Mouse (Mus musculus) frontal cortex, postnatal 14 days (tissue): ENCODE measurements at regions not wholly inside any gene's neighbourhood (a gene's known extent, or its start where the extent isn't known, plus 50 kb on each side); places are given as distances from the start of the nearest gene placed in this dataset.

Experiments used
- DNase-seq, 2 experiments: peaks; one replicate each; pipeline ENCODE4 v3.0.0; 2022; ENCODE audit warnings: low spot score in 2 of 2

DNA sequence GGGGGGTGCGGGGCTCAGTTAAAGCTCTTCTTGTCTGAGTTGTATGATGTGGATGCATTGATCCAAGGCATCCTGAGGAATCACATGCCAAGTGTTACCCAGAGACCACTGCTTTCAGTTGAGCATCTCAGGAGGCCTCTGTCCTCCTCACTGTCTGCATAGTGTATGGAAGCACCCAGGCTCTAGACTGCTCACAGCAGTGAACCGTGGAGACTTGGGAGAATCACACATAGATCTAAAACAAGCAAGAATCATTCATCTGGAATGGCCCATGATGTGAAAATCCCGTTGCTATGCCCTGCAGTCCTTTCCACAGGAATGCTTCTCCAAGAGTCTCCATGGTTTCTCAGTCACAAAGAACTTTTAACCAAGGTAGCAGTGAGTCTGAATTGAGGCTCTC lies 170.0 kb upstream of the Nr5a2 start:
- no peak for DNase-seq

DNA sequence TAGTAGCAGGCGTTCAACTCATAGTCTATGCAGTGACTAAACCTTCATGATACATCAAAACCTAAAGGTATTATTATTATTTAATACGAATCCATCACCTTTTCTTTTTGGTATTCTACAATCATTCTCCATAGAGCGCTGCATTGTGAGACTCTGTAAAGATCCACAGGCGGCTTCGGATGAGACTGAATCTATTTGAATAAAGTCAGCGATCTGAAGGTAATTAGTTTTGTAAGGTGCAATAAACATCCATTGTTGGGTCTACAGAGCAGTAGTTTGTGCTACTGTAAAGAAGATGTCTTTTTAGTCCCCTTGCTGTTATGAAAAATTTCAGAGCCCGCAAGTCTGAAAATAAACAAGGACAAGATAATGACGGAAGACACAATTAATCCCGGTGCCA lies 168.9 kb upstream of the Nr5a2 start:
- no peak for DNase-seq

DNA sequence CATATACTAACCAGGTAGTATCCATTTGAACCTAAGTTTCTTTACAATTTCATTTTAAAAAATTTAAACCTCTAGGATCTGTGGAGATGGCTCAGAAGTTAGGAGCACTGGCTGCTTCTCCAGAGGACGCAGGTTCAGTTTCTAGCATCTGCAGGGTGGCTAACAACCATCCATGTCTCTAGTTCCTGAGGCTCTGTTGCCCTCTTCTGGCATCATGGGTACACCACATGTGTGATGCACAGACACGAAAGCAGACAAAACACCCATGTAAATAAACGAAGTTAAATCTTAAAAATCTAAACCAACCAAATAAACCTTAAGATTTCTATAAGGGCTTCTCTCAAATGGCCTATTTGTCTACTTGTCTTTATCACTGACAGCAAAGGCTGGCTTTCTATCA lies 157.6 kb upstream of the Nr5a2 start:
- no peak for DNase-seq

DNA sequence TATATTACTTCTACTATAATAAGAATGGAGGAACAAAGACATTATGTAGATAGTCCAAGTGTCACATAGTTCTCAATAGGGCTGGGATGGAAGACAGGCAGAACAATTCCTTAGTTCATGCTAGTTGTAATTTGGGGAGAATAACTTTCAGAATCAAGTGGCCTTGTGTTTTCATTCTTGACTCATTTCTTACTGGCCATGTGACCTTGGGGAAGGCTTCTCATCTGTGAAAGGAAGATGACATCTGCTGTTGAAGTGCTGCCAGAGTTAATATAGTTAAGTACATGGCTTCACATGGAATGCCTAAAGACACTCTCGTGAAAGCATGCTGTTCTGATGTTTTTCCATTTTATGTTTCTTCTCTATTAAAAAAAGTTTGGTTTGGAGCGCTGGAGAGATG lies 146.2 kb upstream of the Nr5a2 start:
- no peak for DNase-seq

DNA sequence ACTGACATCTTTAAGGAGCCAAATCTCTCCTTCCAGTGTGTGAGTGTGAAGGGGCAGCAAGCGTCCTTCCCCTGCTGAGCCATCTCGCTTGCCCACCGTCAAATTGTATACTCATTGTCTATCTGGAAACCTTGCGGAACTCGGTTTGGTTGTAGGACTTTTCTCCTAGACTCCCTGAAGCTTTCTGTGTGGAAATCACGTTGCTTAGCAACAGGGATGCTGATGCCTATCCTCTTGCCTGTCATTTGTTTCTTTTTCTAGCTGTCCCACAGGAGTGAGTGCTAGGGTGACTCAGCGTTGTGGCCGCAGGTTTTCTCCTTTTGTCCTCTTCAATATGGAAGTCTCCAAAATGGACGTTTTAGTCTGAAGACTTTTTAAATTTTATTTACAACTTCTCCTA lies 131.5 kb upstream of the Nr5a2 start:
- no peak for DNase-seq

DNA sequence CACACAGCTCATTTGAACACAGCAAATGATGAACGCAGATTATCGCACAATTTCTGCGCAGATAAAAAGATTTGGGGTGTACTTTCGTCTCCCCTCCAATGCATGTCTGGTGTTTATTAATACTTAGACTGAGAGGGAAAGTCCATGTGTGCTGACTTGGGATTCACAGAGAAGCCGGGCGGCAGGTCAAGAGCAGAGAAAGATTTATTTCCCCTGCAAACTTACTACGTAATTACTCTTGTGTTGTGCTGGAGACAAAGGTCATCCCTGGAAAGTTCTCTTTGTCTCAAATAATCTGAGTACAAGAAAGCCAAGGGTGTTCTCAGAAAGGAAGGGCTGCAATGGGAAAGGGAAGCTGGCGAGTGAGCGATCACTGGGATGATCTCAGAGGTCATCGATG lies 127.9 kb upstream of the Nr5a2 start:
- DNase-seq, result no peak

DNA sequence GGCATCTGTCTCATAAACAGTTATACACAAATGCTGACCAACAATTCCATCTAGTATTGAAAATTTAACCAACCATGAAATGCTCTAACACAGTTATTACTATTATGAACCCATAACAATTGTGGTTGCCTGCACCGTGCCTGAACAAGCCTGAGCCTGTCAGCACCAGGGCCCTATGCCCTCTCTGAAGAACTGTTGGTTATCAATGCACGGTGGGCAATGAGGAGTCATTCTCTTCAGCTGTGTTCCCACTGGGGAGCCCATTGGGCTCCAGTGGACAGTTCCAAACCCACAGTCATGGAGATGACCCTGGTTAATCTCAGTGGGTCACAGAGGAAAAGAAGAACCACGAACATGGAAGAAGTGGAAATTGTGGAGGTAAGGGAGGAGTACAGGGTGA lies 126.5 kb upstream of the Nr5a2 start:
- DNase-seq, result no peak

DNA sequence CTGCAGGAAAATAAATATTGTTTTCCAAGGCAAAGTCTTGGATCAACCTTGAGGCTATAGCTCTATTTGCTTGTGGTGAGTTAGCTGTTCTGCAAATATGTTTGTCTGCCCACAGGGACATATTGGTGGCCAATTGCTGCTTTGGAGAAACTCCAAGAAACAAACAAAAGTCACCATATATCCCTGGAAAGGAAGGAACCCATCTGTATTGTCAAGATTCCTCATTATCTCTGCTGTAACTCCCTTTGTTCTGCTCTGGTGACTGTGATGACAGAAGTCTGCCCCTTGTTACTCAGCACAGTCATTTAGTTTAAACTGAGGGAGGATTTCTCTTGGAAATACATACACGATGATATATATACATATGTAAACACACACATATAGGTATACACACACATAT lies 123.3 kb upstream of the Nr5a2 start:
- no peak for DNase-seq

DNA sequence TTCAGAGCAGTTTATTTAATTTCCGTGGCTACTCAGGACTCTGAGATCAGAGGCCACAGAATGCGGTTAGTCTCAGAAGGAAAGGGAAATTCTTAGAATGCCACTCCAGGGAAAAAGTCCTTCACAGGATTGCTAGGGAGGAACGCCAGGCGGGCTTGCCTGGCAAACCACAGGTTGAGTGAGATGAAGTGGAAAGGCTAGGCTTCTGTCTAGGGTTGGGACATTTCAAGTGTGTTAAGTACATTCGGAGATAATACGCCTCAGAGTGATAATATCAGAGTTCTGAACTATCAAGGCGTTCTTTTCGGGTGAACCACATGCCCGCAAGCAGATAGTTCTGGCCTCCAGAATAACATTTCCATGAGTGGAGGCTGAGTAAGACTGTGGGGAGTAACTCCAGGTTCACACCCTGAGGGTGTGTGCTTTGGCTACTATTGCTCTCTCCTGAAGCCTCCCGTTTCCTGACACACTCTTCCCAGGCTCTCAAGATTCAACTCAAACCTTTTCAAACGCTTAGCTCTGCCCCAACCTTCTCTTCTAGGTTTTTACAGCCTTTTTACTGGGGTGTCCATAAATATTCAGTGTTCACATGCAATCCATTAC lies 119.3 kb upstream of the Nr5a2 start:
- no peak for DNase-seq

DNA sequence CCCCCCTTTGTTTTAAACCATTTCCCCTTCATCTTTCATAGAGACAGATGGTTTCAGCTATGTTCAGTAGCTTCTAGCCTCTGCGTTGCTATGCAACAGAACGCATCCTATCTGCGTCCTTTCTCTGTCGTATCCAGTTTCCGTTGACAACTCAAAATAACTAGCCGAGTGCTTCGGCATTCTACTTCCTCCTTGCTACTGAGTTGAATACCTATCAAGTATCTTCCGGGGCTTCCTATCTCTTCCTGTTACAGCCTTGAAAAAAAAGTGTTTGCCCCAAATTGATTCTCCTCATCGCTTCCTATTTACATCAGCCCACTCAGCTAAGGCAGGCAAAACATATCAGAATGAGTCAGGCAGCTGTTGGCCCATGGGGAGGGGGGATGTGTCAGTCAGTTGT lies 114.5 kb upstream of the Nr5a2 start:
- DNase-seq, result peak; percentile 29 to 35

DNA sequence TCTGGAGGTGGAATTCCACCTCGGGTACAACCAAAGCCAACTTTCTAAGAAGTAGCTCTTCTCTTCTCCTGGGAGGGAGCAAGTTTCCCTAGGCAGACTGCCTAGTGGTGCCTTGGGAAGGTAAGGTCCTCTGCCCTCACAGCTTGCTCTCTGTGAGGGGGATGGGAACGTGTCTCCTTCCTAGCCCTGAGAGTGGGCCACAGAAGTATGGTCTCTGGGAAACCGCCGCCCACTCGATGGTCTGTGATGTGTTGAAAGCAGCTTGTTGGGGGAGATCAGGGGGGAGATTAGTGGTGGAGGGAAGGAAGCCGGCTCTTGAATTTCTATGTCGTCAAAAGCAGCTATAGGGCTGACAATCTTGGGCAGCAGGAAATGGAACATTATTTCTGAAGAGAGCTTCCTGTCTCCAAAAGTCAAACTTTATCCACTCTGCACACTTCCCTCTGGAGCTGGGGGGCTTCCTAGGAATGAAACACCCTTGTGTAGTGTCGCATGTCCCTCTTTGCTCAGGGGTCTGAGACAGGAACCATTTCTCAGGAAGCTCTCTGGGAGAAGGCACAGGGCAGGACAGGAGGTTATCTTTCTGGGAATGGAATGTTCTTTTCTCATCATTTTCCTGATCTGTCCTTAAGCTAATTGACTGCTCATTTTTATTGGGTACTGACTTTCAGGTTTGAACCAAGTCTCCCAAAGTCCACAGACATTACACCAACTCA lies 113.8 kb upstream of the Nr5a2 start:
- no peak for DNase-seq

DNA sequence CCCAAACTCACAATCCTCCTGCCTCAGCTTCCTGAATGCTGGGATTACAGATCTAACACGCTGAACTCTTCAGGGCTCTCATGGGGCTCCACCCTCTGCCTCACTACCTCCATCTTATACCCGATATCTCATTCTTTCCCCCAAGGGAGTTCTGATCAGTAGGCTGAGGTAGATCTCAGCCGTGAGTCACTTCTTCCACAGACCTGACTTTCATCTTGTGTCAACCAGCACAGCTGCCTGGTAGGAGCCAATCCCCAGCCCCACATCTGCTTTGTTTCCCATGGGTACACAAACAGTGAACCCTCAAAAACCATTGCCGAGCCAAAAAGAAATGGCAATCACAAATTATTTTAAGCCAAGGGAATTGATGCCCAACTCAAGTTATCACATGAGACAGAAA lies 100.7 kb upstream of the Nr5a2 start:
- no peak for DNase-seq

DNA sequence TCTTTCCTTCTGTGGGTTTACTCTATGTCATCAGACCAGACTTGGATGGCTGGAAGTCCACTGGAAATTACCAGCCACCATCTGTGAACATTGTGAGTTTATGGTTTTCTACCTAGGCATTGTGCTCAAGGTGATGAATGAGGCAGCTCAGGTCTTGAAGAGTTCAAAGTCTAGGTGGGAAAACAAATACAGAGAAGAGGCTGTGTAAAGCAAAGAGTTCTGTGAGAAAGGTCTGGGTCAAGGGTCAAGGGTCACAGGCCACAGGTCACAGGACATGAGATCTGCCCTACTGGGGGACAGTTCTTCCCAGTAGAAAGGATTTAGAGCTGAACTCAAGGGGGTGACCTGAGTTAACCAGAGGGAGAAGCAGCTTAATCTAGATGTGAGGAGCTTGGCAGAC lies 92.9 kb upstream of the Nr5a2 start:
- no peak for DNase-seq

DNA sequence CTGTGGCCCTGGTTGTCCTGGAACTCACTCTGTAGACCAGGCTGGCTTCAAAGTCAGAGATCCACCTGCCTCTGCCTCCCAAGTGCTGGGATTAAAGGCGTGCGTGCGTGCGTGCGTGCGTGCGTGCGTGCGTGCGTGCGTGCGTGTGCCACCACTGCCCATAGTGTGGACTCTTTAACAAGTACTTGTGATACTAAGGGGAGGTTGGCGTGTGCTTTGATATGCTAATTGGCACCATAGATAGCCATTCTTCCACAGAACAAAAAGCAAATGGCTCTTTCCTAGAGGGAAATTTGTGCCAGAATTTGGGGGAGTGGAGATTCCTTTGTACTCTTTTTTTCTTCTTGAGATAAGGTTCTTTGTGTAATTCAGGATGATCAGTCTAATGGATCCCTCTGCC lies 91.3 kb upstream of the Nr5a2 start:
- no peak for DNase-seq

DNA sequence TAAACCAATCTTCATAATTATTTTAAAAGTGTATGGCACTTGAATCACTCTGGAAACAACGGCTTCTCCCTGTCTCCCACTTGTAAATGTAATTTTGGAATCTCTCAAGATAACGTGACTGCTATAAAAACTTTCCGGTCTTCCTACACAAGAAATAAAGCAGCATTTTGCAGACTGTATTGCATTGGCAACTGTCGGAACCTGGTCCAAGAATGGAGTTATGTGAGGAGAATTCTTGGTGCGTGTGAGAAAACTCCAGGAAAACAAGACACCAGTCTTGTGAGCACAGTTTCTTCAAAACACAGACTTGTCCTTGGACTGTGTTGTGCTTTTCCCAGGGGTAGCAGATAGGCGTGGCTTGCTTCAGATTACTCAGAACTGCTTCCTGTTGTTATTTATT lies 83.8 kb upstream of the Nr5a2 start:
- no peak for DNase-seq

DNA sequence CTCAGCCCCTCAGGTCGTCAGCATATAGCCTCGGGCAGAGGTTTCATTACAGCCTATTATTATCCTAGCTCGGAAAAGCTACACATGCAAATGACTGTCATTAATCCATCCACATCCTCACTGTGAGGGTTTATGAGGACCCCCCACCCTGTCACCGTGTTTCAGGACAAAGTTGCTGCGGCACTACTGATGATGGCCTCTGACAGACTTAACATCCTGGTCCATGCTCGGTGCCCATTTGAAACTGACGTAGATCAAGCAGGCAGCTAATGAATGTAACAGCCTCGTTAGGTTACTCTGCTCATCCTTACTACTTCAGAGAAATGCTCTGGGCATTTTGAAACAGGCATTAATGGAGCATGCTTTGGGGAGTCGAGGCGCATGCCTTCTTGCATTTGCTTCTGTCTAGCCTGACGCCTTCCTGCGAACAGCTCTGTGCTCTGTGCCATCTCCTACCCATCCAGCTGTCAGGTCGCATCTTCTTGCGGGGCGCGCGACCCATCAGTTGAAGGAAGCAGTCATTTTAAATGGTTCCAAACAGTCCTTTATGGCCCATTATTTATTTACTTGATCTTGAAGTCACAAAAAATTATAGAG lies 82.3 kb upstream of the Nr5a2 start:
- no peak for DNase-seq

DNA sequence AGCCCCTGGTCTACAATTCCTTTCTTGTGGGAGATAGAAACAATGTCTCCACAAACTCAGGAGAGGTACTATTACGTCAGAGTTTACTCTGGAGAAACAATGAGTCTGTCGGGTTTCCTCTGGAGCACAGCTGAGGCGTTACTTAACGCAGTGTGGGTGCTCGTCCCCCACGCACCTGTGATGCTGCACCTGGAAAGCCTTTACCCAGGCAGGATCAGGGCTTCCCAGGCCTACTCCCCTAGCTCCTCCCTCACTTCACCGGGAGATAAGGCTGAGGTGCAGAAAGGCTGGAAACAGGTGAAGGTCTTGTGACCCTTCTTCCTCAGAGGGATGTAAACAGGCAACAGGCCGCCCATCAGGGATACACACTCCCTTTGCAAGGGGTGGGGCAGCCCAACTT lies 80.7 kb upstream of the Nr5a2 start:
- DNase-seq, result no peak

DNA sequence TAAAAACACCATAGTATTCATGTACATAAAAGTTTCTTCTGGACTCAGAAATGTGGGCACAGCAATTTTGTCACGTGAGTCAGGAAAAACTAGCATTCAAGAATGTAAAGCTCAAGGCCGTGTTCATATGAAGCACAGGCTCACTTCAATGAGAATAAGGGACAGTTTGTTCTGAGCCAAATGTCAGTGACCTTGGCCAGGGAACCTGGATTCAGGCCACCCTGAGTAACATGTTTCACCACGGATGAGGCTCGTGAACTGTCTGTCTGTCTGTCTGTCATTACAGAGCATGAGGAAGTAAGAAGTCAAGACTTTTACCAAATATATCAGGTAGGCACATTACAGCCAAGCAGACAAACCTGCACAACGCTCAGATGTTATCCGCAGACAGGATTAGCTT lies 74.3 kb upstream of the Nr5a2 start:
- no peak for DNase-seq

DNA sequence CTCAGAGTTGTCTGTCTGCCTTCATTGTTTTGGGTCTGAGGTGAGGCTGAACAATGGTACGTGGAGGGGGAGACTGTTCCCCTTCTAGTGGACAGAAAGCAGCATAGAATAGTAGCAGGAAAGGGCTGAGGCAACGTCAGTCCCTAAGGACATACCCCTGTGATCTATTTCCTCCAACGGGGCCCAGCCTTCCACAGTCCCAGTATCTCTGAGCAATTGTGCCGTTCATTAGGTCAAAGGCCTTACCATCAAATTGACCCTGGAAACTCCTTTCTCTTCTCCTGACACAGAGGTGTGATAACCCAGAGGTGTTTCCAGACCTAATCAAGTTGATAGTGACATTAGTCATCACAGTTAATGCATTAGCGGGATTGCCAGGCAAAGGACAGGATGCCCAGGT lies 73.4 kb upstream of the Nr5a2 start:
- DNase-seq, result no peak

DNA sequence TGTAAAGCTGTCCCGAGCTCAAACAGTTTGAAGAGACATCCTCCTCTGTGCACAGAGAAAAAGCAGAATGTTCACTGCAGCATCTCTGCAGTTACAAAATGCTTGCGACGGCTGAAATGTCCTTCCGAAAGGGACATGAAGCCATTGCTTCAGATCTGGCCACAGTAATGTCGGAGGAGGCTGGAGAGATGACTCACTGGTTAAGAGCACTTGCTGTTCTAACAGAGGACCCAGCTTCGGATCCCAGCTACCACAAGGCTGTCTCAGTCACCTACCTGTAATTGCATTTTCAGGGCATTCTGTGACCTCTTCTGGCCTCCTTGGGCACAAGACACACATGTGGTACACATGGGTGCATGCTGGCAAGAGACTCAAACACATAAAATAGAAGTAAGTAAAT lies 63.5 kb upstream of the Nr5a2 start:
- no peak for DNase-seq

DNA sequence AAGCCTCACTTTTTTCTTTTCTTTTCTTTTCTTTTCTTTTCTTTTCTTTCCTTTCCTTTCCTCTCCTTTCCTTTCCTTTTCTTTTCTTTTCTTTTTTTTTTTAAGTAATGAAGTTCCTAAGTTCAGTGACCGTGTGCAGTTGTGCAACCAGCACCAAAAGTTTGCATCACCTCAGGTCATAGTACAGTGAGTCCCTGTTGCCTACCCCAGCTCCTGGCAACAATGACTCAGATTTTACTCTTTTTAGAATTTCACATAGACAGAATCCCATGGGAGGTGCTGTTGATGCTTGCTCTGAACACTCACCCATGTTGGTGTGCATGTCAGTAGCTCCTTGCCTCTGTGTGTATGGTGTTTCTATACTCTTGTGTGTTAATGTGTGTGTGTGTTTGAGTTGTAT lies 60.3 kb upstream of the Nr5a2 start:
- DNase-seq, result no peak

DNA sequence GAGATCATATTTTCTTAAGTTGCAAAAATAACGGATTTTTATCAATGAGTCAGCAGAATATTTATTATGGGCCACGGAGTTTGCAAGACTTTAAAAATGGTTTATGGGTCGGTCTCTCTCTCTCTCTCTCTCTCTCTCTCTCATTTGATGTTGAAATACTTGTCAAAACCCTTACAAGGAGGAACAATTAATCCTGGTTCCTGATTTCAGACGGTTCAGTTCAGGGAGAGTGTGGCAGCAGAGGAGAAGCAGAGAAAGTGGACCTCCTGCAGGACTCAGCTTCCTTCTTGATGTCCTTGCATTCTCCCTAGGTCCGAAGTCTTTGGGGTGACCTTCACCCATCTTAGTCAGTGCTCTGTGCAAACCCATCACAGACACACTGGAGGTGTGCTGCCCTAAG lies 57.4 kb upstream of the Nr5a2 start:
- DNase-seq, result no peak

DNA sequence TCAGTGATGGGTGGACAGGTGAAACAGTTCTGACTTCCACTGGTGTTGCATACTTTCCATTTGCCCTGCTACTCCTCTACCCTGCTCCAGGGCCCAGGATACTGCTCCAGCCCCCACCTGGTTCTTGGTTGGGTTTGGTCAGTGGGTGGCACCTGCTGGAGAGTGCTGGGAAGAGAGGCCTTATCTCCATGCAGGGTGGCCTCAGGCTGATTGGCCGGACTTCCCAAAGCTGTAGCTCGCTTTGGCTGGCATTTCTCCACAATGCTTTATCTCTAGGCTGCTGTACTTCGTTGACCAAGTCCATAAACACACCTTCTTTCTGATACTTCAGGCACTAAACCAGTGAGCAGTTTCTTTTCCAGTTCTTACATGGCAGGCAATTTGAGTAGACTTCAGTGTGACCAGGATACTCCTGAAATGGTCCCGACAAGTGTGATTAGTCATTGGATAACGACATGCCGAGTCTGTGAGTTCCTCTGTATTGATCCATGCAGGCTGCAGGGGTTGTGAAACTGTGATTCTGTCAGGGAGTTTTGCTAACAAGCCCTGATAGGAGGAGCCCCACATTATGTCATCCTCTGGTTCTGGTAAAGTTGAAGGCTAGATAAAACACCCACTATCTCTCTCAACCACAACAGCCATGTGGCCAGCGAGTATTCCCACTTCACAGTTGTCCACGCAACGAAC lies 50.1 kb upstream of the Nr5a2 start:
- no peak for DNase-seq
